Mouse (Mus musculus): Measurements from ENCODE around the gene Cd82. TPM values are rescaled to one million over a fixed set of nuclear protein-coding genes. Genes with fewer than 3 reads are reported as not detected.
A peak's percentile ranks its signal among the peaks of the same experiment; 100 is the strongest.

Gene Cd82
- polyA plus RNA-seq, 1 experiment from 2014 or later: 18.9 TPM

GRCm38 (mm10) chr2:93372097-93372571, 90.8 kb downstream of the Cd82 start:
- Histone ChIP-seq H3K4me1 (ENCODE audit: control insufficient read depth in 2 of 2, insufficient read depth in 2 of 2, low read length in 2 of 2) (peaks cover 7 to 11% of the 10 kb centered on the region in 2 experiments; a peak in 3 of 4 replicates), H3K27ac (replicated peaks in 1 of 2; ENCODE audit: control insufficient read depth in 1 of 2, insufficient read depth in 1 of 2, low read depth in 2 of 2, low read length in 2 of 2) (peak overlapping the region; percentile 31 to 40; a peak in 1 of 4 replicates), H3K9me3 (ENCODE audit: control insufficient read depth, low read length) (no peaks in the 10 kb centered on the region), H3K36me3 (ENCODE audit: control insufficient read depth, insufficient read depth, low read length) (no peaks in the 10 kb centered on the region), H3K4me2 (ENCODE audit: low read length) (no peak overlapping the region), H3K9ac (ENCODE audit: low read length) (no peak overlapping the region), H3K4me3 (ENCODE audit: control insufficient read depth in 1 of 2, insufficient read depth in 1 of 2, low read depth in 1 of 2, low read length in 2 of 2) (no peak overlapping the region), H3K27me3 (ENCODE audit: control insufficient read depth, insufficient read depth, low read length) (no peaks in the 10 kb centered on the region)
- WGBS: 17% methylated on average over 2 of the region's 6 CpGs
- ATAC-seq (ENCODE audit: insufficient number of reproducible peaks, insufficient read depth, low FRiP score, low read depth): peak; percentile 47; the same call in 1 of the 2 replicates

Small RNA genes within 50 kb of the gene (microRNA-seq; reads per million reads assigned to microRNA genes)
- gene Mir7001: not detected

Other genes starting within 250 kb of the Cd82 start
- 45.1 and 48.2 TPM in 2 replicates for gene Tspan18, start 128.6 kb downstream of the Cd82 start, polyA plus RNA-seq (2014; fragmentation: Nextera tagmentation; extraction: Ambion mirVana)
- gene Gm10803, start 97.4 kb upstream of the Cd82 start, polyA plus RNA-seq (2014; fragmentation: Nextera tagmentation; extraction: Ambion mirVana): not detected in 2 replicates
- gene Alx4, start 179.2 kb upstream of the Cd82 start, polyA plus RNA-seq (2014; fragmentation: Nextera tagmentation; extraction: Ambion mirVana): 0.05 and 0.15 TPM in 2 replicates

All from heart, embryonic 14.5 days (tissue).